Mouse (Mus musculus) neural tube, embryonic 15.5 days (tissue): Measurements from ENCODE around the gene Tectb. TPM values are rescaled to one million over a fixed set of nuclear protein-coding genes. Genes with fewer than 3 reads are reported as not detected.
A peak's percentile ranks its signal among the peaks of the same experiment; 100 is the strongest.
"Not testable (repeated sequence)": the region's sequence is repeated elsewhere in the genome, so short reads cannot be mapped to it uniquely, and the experiment has no call there.

Source experiments
- ATAC-seq: fragments of 200-750 bp; cut with Nextera tagmentation; 2 replicates; pipeline ENCODE4 v1.8.0; 2017; ENCODE audit warnings: mild to moderate bottlenecking, moderate TSS enrichment, moderate library complexity; ENCODE audit not compliant: low FRiP score
- H3K27ac ChIP-seq: fragments of 300-500 bp; sonication (generic); replicated peaks from 2 replicates; pipeline ENCODE4 v1.5.1; 2015; ENCODE audit warnings: mild to moderate bottlenecking, inconsistent platforms
- H3K27me3 ChIP-seq: fragments of 300-500 bp; sonication (generic); replicated peaks from 2 replicates; pipeline ENCODE4 v1.6.1; 2015; ENCODE audit warnings: inconsistent platforms
- H3K36me3 ChIP-seq: fragments of 300-500 bp; sonication (generic); 2 replicates; pipeline ENCODE4 v1.6.1; 2015; ENCODE audit warnings: inconsistent platforms
- H3K4me1 ChIP-seq: fragments of 300-500 bp; sonication (generic); 2 replicates; pipeline ENCODE4 v1.6.1; 2015; ENCODE audit warnings: inconsistent platforms
- H3K4me2 ChIP-seq: fragments of 300-500 bp; sonication (generic); 2 replicates; pipeline ENCODE4 v1.6.1; 2015; ENCODE audit warnings: inconsistent platforms, mild to moderate bottlenecking, moderate library complexity
- H3K4me3 ChIP-seq: fragments of 300-500 bp; sonication (generic); replicated peaks from 2 replicates; pipeline ENCODE4 v1.5.1; 2015; ENCODE audit warnings: mild to moderate bottlenecking, inconsistent platforms
- H3K9ac ChIP-seq: fragments of 300-500 bp; sonication (generic); replicated peaks from 2 replicates; pipeline ENCODE4 v1.6.1; 2015; ENCODE audit warnings: mild to moderate bottlenecking, inconsistent platforms
- H3K9me3 ChIP-seq: fragments of 300-500 bp; sonication (generic); replicated peaks from 2 replicates; pipeline ENCODE4 v1.6.1; 2016; ENCODE audit warnings: inconsistent platforms
- WGBS: fragments of 180-500 bp; shearing (Covaris S2); methylation state at CpG from one replicate; pipeline ENCODE4 v1.1.7; 2015; ENCODE audit warnings: mixed read lengths; 5-methylcytosine and 5-hydroxymethylcytosine counted together
- polyA plus RNA-seq: library from polyadenylated mRNA; unstranded; fragments of >200 nt; fragmentation: Nextera tagmentation; extraction: Ambion mirVana; gene quantifications from 2 replicates; pipeline ENCODE4 v1.2.1, GENCODE M21; 2015

Tectb gene
- polyA plus RNA-seq, 1 experiment from 2014 or later: not detected

DNA sequence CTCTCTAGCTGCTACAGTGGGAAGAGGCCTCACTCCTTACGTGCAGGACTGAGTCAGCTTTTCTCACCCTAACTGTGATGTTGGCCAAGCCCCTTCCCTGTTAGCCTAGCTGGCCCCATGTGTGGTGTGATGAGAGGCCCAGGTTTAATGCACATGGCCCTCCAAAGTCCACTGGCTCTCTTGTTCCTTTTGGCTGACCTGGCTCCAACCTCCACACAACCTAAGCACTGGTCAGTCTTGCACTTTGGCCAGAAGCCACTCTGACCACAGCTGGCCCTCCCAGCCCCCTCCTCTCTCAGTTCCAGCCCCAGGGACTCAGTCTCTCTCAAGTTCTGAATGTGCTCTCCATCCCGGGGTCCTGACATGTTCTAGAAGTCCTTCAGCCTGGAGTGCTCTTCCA is 35.4 kb upstream of the Tectb start:
- Histone ChIP-seq H3K4me3 (no peak overlapping the region), H3K27ac (no peak overlapping the region), H3K9ac (no peak overlapping the region), H3K36me3 (no peaks in the 10 kb centered on the region), H3K4me2 (no peak overlapping the region), H3K27me3 (no peaks in the 10 kb centered on the region; the same call in 1 of the 2 replicates), H3K9me3 (no peaks in the 10 kb centered on the region), H3K4me1 (no peaks in the 10 kb centered on the region; the same call in 1 of the 2 replicates)
- ATAC-seq: no peak
- 79% methylated on average over 2 of the region's 2 CpGs for WGBS

- no peak for ATAC-seq
- Histone ChIP-seq H3K4me3 (no peak overlapping the region), H3K4me2 (no peak overlapping the region), H3K36me3 (no peaks in the 10 kb centered on the region), H3K4me1 (no peaks in the 10 kb centered on the region; the same call in 1 of the 2 replicates), H3K9ac (no peak overlapping the region), H3K27me3 (no peaks in the 10 kb centered on the region), H3K9me3 (no peaks in the 10 kb centered on the region), H3K27ac (no peak overlapping the region)
- 78% methylated on average over 9 of the region's 9 CpGs for WGBS
These were observed 33.0 kb upstream of the Tectb start for GRCm38 (mm10) chr19:55147568-55147967.

- Histone ChIP-seq H3K9ac (no peak overlapping the region), H3K27ac (no peak overlapping the region), H3K4me1 (no peaks in the 10 kb centered on the region; the same call in 1 of the 2 replicates), H3K27me3 (no peaks in the 10 kb centered on the region), H3K4me2 (no peak overlapping the region), H3K4me3 (no peak overlapping the region), H3K36me3 (no peaks in the 10 kb centered on the region), H3K9me3 (no peaks in the 10 kb centered on the region)
- 87% methylated on average over 6 of the region's 6 CpGs for WGBS
- ATAC-seq: no peak
These were observed 32.4 kb upstream of the Tectb start for GRCm38 (mm10) chr19:55148109-55148508.

- Histone ChIP-seq H3K27me3 (no peaks in the 10 kb centered on the region), H3K36me3 (no peaks in the 10 kb centered on the region), H3K4me1 (no peaks in the 10 kb centered on the region), H3K4me3 (no peak overlapping the region), H3K27ac (no peak overlapping the region), H3K9me3 (no peaks in the 10 kb centered on the region), H3K9ac (no peak overlapping the region), H3K4me2 (no peak overlapping the region)
- WGBS: 77% methylated on average over 6 of the region's 6 CpGs
- ATAC-seq: no peak
These were observed 30.9 kb upstream of the Tectb start for GRCm38 (mm10) chr19:55149646-55150045.

- 77% methylated on average over 6 of the region's 6 CpGs for WGBS
- not testable (repeated sequence) for H3K27ac ChIP-seq, H3K4me2 ChIP-seq, H3K4me1 ChIP-seq, H3K9me3 ChIP-seq, H3K9ac ChIP-seq, ATAC-seq, H3K36me3 ChIP-seq, H3K27me3 ChIP-seq, H3K4me3 ChIP-seq
These were observed 28.3 kb upstream of the Tectb start for GRCm38 (mm10) chr19:55152274-55152673.

GRCm38 (mm10) chr19:55152983-55153382 is 27.6 kb upstream of the Tectb start:
- 88% methylated on average over 6 of the region's 6 CpGs for WGBS

DNA sequence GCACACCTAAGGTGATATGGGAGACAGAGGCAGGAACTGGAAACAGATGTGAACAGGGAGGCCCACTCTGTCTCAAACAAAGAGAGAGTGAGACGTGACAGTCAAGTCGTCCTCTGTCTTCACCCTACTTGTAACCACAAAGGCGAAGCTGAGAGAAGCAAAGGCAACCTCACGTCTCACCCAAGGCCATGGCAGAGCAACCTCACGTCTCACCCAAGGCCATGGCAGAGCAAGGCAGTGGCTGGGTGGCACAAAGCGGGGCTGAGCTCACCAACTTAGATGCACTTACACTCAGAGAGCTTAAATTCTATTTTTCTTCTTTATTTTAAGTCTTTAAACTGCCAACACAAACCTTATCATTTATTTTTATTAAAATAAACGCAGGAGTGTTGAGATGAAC is 23.5 kb upstream of the Tectb start:
- H3K4me3 ChIP-seq: no peak overlapping the region
- no peak overlapping the region for H3K9ac ChIP-seq
- no peaks in the 10 kb centered on the region for H3K9me3 ChIP-seq
- H3K4me1 ChIP-seq: no peaks in the 10 kb centered on the region
- no peak for ATAC-seq
- no peaks in the 10 kb centered on the region for H3K36me3 ChIP-seq
- H3K27me3 ChIP-seq: no peaks in the 10 kb centered on the region
- H3K27ac ChIP-seq: no peak overlapping the region
- 93% methylated on average over 7 of the region's 7 CpGs for WGBS
- no peak overlapping the region for H3K4me2 ChIP-seq

More at GRCm38 (mm10) chr19:55152983-55153382, 27.6 kb upstream of the Tectb start:
- Histone ChIP-seq H3K36me3 (no peaks in the 10 kb centered on the region), H3K9ac (no peak overlapping the region), H3K27me3 (no peaks in the 10 kb centered on the region), H3K9me3 (no peaks in the 10 kb centered on the region), H3K4me1 (no peaks in the 10 kb centered on the region), H3K4me2 (no peak overlapping the region), H3K27ac (no peak overlapping the region), H3K4me3 (no peak overlapping the region)
- no peak for ATAC-seq

GRCm38 (mm10) chr19:55158606-55159005 is 21.9 kb upstream of the Tectb start:
- Histone ChIP-seq H3K4me2 (no peak overlapping the region), H3K36me3 (no peaks in the 10 kb centered on the region), H3K27me3 (no peaks in the 10 kb centered on the region), H3K9ac (no peak overlapping the region), H3K27ac (0 out of 2 replicates have a peak overlapping the region, but pooled peaks have one; percentile 28), H3K4me3 (no peak overlapping the region), H3K4me1 (no peaks in the 10 kb centered on the region), H3K9me3 (no peaks in the 10 kb centered on the region)
- 70% methylated on average over 8 of the region's 8 CpGs for WGBS
- no peak for ATAC-seq

GRCm38 (mm10) chr19:55159826-55160225 is 20.7 kb upstream of the Tectb start:
- no peaks in the 10 kb centered on the region for H3K36me3 ChIP-seq
- H3K4me3 ChIP-seq: no peak overlapping the region
- no peaks in the 10 kb centered on the region for H3K9me3 ChIP-seq
- H3K4me1 ChIP-seq: no peaks in the 10 kb centered on the region
- WGBS: 80% methylated on average over 6 of the region's 6 CpGs
- H3K9ac ChIP-seq: no peak overlapping the region
- H3K27ac ChIP-seq: no peak overlapping the region
- H3K27me3 ChIP-seq: no peaks in the 10 kb centered on the region
- no peak for ATAC-seq
- no peak overlapping the region for H3K4me2 ChIP-seq

DNA sequence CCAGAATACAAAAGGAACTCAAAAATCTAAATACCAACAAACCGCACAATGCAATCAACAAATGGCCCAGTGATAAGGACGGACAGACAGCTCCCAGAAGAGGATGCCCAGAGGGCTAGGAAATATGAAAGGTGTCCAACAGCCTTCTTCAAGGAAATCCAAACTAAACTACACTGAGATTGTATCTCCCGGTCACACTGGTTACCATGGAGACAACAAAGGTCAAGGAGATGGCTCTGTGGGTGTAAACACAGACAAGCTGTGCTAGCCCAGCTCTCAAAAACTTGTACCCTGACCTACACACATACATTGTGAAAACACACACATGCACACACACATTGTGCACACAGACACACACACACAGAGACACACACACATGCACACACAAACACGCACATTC is 18.3 kb upstream of the Tectb start:
- no peak overlapping the region for H3K4me3 ChIP-seq
- H3K36me3 ChIP-seq: no peaks in the 10 kb centered on the region
- no peak overlapping the region for H3K4me2 ChIP-seq
- no peak for ATAC-seq
- WGBS: 73% methylated on average over 4 of the region's 4 CpGs
- H3K27ac ChIP-seq: no peak overlapping the region
- H3K27me3 ChIP-seq: no peaks in the 10 kb centered on the region
- H3K4me1 ChIP-seq: no peaks in the 10 kb centered on the region
- H3K9ac ChIP-seq: no peak overlapping the region
- H3K9me3 ChIP-seq: no peaks in the 10 kb centered on the region

- ATAC-seq: no peak
- 91% methylated on average over 1 of the region's 1 CpGs for WGBS
These were observed 16.4 kb upstream of the Tectb start for GRCm38 (mm10) chr19:55164162-55164561.

DNA sequence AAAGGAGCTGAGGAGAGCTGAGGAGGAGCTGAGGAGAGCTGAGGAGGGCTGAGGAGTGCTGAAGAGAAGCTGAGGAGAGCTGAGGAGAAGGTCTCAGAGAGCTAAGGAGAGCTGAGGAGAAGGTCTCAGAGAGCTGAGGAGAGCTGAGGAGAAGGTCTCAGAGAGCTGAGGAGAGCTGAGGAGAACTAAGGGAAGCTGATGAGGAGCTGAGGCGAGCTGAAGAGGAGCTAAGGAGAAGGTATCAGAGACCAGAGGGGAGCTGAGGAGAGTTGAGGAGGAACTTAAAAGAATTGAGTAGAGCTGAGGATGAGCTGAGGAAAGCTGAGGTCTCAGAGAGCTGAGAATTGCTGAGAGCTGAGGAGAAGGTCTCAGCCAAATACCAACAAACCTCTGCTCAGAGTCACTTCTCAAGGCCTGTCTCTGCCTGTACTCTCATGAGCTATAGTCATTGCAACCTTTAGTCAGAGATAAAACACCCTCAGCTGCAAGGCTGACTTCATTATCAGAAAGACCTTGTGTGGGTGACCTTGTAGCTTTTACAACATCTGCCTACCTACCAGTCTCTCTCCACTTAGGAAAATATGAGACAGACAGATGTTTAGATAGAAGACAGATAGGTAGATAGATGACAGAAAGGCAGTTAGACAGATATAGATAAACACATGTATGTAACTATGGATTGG is 15.2 kb upstream of the Tectb start:
- no peak overlapping the region for H3K4me3 ChIP-seq

More at GRCm38 (mm10) chr19:55164162-55164561, 16.4 kb upstream of the Tectb start:
- no peaks in the 10 kb centered on the region for H3K36me3 ChIP-seq
- no peaks in the 10 kb centered on the region for H3K4me1 ChIP-seq
- H3K27ac ChIP-seq: no peak overlapping the region
- H3K4me3 ChIP-seq: no peak overlapping the region
- no peak overlapping the region for H3K9ac ChIP-seq
- no peak overlapping the region for H3K4me2 ChIP-seq
- no peaks in the 10 kb centered on the region for H3K27me3 ChIP-seq
- no peaks in the 10 kb centered on the region for H3K9me3 ChIP-seq

More for the DNA sequence above, 15.2 kb upstream of the Tectb start:
- Histone ChIP-seq H3K9me3 (0 out of 2 replicates have a peak, but pooled peaks cover 10% of the 10 kb centered on the region), H3K9ac (no peak overlapping the region), H3K4me1 (no peaks in the 10 kb centered on the region), H3K4me2 (no peak overlapping the region), H3K27me3 (no peaks in the 10 kb centered on the region), H3K36me3 (no peaks in the 10 kb centered on the region), H3K27ac (no peak overlapping the region)
- ATAC-seq: no peak
- WGBS: 89% methylated on average over 1 of the region's 1 CpGs
